Mouse (Mus musculus) left cerebral cortex, postnatal 25 days (tissue): Measurements from ENCODE around the gene Gm17581. TPM values are rescaled to one million over a fixed set of nuclear protein-coding genes. Genes with fewer than 3 reads are reported as not detected.
"Not testable (repeated sequence)": the region's sequence is repeated elsewhere in the genome, so short reads cannot be mapped to it uniquely, and the experiment has no call there.

Experiments
- DNase-seq, 2 experiments: peaks; one replicate each; pipeline ENCODE4 v3.0.0; 2022; ENCODE audit warnings: low spot score in 2 of 2, mixed read lengths in 1 of 2
- intact Hi-C: fragments of 180-260 bp; cut with DNase I; formaldehyde crosslinking; loops from one replicate; pipeline ENCODE4 v1.15.1; 2025
- total RNA-seq, 2 experiments: library from RNA; stranded (reverse); gene quantifications; 2 replicates each; pipeline ENCODE4 v1.2.3; 2021

Gm17581 gene
- total RNA-seq, 2 experiments from 2014 or later, result not detected

DNA sequence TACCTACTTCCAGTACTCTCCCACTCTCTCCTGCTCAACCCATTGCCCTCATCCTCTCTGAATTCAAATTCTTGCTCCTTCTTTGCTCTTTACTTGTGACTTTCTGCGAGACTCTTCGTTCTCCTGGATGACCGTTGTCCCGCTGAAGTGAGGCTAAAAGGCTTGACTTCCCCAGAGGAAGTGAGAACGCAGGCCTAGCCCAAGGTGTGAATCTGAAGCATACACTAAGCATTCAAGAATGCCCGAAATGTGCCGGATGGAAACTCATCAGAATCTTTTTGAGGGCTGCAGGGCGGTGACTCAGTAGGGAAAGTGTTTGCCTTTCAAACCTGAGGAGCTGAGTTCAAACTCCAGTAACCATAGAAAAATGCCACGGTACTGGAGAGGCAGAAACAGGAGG, 7.7 kb upstream of the Gm17581 start:
- intact Hi-C loops, result no loop called here
- no peak for DNase-seq

DNA sequence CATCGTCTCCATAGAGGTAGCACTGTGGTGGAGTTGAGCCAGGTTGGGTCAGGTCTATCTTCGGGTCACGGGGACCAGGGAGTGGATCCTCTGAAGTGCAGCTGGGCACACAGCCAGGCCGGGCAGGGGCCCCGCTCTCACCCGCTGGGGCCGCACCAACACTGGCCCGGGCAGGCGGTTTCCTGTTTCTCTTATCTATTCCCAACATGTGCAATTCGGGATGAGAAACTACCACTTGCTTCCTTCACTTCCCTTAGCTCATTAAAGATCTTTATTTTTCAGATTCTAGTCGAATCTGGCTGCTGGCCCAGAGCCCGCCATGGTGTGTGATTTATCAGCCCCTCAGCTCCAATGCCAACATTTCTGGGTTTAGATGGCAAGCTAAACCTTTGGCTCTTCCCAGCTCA, 7.3 kb upstream of the Gm17581 start:
- intact Hi-C loops, result no loop called here
- no peak for DNase-seq

DNA sequence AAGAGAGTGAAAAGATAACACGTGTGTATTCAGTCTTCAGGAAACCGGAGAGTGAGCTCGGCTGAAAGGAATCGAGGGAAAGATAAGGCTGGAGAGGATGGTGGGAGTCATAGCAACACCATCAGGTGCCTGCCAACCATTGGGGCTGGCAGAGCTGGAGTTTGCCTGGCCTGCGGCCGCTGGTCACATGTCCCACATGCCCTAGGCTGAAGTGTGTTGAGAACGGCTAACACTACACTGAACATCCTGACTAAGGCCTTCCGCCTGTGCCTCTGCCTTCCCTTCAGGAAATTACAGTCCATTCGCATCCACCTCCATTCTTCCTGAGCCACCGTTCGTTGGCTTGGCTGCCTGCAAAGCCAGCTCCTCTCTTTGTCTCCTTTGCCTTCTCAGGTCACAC, 6.5 kb upstream of the Gm17581 start:
- intact Hi-C loops, result no loop called here

DNA sequence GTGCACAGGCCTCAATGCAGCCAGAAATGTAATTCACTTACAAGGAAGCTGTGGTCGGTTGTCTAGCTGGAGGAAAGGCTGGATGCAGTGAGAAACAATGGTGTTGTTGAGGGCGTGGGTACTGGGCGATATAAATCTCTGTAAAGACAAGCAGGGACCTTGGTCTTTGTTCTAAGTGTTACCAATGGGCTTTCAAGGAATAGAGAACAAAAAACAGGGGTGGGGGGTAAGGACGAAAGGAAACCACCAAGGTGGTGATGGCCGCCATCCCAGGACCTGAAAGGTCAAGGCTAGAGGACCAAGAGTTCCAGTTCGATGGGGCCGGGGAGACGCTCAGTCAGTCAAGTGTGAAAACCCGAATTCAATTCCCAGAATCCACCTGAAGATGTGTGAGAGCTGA, 2.1 kb upstream of the Gm17581 start:
- intact Hi-C loops, result no loop called here
- no peak for DNase-seq

More for the DNA sequence above, 6.5 kb upstream of the Gm17581 start:
- DNase-seq, result no peak

DNA sequence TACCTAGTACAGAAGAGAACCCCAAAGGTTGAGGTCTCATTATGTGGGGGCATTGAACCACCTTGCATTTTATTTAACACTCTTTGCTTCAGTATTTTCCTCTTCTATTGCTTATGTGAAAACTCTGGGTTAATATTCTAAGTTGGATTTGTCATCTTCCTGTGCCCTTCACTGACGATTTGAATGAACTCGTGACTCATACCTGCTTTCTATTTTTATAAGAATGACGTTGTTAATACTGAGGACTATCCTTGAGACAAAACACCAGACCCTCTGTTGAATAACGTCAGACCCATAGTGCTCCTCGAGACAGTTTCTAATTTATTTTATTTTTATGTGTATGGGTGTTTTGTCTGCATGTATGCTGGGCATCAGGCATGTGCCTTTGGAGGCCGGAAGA, 1.3 kb upstream of the Gm17581 start:
- intact Hi-C loops, result no loop called here
- no peak for DNase-seq

DNA sequence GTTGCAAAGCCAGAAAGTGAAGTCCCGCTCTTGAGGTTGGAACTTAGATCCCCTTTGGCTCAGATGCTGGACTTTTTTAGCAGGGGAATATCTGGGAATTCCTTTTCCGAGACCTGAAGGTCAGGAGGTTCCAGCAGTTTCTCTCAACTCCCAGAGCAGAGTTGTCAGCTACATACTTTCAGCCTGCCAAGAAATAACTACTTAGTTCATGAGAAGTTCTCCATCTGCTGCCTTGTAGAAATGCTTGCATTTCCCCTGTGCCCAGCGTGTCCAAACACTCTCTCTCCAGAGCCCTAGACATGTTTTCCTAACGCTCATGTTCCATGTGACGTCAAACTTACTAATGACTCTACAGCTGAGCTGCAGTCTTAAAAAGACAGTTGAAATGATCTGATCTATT, 586 bp downstream of the Gm17581 start:
- DNase-seq, result no peak
- intact Hi-C loops, result no loop called here

DNA sequence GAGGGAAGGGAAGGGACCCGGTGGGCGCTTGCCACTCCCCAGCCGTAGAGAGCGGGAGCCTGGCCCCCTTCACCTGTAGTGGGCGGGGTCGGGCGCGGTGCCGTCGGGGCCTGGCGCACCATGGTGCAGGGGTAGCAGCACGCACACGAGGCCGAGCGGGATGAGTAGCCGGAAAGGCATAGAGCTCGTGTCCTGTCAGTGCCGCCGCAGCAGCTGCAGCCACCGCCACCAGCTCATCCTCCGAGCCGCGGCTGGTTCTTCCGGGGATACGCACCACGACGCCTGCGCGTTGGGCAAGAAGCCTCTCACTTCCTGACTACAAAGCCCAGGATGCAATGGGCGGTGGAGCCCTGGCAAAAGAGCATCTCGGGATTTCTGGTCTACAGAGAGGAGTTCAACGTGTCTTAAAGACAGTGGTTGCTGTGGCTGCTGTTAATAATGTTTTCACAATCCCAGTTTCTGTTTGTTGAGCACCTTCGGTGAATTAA, 6.5 kb downstream of the Gm17581 start, which contains the start of gene Edem2:
Edem2 (minus strand) TSS at position 318 of the 488 bp plus-strand sequence.
- intact Hi-C loops, result no loop called here
- DNase-seq, result peak; percentile 91 to 97

DNA sequence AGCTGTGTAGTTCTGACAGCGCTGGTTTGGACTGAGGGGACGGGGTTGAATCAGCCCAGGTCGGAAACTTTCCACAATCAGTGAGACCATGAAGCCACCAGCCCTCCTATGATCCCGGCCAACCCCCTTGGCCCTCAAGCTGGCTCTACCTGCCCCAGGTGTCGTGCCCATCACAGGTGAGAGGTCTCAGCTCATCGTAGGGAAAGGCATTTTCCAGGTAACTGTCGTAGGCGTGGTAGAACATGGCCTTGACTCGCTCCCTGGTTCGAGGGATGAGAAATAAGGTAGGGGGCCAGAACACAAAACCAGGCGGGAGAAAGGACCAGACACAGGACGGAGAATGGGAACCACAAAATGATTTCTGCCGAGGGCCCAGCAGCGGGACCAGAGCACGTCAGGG, 6.9 kb downstream of the Gm17581 start:
- intact Hi-C loops, result no loop called here
- no peak for DNase-seq

DNA sequence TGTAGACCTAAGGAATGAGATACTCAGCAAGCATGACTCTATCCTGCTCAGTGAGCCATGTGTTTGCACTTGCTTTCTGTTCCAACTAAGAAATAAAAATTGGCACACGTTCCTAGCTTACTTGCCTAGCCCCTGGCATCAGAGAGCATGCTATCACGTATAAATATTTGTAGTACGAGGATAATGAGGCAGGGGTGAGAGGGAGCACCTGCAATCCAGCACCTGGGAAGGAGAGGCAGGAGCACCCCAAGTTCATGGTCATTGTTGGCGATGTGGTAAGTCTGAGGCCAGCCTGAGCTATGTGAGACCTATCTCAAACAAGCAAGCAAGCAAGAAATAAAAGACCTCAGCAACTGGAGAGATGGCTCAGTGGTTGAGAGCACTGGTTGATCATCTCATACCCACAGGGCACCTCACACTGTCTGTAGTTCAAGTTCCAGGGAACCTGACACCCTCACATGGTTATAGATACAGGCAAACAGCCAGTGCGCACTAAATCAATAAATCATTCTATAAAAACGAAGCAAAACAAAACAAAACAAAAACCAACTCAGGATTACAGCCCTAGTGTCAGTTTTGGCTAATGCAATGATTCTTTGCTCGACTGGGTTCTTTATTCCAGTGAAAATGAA, 7.8 kb downstream of the Gm17581 start:
- intact Hi-C loops, result no loop called here
- DNase-seq, result no peak

DNA sequence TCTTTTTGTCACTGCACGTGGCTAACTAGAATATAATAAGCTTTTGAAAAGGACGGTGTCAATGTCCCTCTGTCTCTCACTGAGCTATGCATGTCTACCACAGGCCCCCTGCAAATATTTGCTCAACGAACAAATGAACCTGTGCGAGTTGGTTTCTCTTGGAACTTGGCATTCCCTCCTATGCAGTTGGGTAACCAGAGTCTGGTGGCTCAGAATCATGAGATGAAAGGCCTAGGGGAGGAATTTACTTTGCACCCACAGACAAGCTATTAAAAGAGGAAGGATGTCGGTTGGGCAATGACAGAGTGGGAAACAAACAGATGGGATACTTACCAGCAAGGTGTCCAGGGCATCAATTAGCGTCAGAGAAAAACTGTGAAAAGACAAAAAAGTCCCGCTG, 9.4 kb downstream of the Gm17581 start:
- DNase-seq, result no peak
- intact Hi-C loops, result no loop called here

DNA sequence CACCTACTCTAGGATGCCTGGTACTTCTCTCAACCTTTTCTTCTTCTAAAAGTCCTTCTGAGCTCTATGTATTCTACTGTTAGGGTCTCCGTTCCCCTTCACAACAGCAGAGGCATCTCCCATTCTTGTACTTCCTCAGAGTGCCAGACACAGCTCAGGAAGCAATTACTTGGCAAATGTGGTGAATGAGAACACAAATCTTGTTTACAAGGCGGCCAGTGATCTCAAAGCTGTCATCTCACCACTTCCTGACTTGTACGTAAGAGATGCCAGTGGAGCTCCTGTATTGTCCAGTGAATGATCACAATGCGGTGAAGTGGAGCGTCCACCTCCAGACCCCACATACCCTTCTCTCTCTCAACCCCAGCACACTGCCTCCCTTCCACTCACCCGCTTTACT, 11.1 kb downstream of the Gm17581 start:
- intact Hi-C loops, result no loop called here
- no peak for DNase-seq

DNA sequence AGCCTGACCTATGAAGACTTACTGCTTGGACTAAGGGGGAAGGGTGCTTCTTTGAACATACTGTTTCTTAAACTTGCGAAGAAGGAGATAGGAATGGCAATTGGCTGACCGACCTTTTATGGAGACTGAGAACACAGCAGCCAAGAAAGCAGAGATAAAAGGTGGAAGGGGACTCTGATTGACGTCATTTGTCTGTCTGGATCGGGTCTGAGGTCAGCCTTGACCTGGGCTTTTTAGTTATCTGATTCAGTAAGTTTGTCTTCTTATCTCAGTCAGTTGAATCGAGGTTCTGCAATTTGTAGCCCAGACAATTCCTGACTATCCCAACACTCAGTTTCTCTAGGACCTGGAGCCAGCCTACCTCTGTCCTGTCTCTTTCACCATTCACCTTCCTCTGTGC, 11.6 kb downstream of the Gm17581 start:
- intact Hi-C loops, result no loop called here
- DNase-seq, result no peak

DNA sequence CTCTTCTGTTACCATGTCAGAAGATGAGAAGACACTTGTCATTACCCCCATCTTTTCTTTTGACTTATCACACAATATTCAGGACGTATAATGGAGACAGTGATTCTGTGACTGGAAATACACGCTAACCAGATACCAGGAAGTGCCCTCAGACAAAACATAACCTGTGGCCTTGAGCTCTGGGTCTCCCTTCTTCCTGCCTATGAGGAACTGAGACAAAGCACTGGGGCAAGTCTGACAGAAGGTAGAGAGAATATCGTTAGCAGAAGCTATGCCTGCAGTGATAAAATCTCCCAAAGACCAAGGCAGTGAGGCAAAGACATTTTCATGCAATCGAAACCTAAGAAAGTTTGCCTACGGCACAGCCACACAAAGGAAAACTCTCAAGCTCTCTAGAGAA, 15.1 kb downstream of the Gm17581 start:
- DNase-seq, result no peak
- intact Hi-C loops, result no loop called here

DNA sequence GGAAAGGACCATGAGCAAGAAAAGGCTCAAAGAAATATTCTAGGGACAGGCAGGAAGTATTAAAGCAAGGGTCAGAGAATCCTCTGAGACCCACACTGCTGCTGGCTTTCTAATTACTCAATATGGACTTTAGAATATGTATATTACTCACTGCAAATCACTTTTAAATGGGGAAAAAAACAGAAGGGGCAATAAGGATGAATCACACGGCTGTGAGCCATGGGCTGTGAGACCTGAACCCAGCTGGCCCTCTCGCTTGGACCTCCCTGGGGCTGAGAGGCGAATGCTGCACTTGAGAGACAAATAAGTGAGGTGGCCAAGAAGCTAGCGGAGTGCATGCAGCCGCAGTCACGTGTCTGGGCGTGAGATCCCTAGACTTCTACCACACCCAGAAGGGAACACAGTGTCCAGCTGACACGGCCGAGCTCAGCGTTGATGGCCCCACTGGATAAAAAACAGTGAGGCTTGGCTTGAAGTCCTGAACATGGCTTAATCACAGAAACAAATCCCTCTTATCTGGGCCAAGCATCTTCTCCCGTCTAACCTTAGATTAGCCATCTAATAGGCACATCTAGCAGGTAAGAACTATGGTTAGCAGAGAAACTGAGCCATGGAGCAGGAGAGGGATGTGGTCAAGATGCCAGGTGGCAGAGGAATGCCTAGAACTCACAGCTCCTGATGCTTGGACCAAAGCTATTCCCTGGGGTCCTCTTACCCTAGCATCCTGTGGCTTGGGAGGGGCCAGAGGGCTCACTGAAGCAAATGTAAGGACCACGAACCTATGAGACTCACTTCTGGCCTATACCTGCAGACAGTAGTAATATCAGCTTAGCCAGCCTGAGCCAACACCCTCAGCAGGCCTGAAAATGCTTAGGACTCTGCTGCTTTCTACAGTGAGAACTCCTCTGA, 18.3 kb downstream of the Gm17581 start:
- no peak for DNase-seq
- intact Hi-C loops, result no loop called here

DNA sequence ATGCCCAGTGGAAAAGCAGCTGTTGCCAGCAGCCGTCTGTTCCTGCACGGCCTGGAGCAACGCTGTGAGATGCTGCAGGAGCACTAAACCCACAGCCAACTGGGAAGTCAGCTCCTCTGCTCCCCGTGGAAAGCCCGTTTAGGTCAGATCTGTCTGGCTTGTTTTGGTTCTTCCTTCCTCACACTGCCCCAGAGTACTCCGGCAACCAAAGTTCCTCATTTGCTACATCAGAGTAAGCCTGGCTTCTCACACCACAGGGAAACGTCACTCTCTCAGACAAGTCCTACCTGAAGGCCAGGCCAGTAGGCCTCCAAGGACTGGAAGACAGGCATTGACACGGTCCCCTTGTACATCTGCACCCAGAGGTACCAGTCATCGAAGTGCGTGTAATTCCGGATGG, 25.1 kb downstream of the Gm17581 start:
- intact Hi-C loops, result no loop called here

DNA sequence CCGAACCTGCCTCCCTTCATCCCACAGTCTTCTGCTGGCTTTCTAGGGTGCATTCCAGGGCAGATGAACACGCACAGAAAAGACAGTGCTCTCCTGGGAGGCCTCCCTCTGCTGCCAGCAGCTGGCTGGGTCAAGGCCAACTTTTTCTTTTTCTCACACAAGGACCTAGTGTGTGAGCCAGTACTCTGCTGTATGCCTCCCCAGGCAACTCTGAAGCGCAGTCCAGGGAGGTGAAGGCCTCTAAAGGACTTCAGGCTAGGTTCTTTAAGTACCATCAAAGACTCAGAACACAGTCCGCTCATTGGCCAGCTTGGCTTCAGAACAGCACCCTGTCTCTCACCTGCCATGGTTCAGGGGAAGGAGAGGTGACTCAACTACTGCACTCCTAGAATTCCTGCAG, 28.4 kb downstream of the Gm17581 start:
- peak in 1 of 2 experiments; percentile 45 for DNase-seq
- intact Hi-C loops, result no loop called here

More for the DNA sequence above, 25.1 kb downstream of the Gm17581 start:
- no peak for DNase-seq

DNA sequence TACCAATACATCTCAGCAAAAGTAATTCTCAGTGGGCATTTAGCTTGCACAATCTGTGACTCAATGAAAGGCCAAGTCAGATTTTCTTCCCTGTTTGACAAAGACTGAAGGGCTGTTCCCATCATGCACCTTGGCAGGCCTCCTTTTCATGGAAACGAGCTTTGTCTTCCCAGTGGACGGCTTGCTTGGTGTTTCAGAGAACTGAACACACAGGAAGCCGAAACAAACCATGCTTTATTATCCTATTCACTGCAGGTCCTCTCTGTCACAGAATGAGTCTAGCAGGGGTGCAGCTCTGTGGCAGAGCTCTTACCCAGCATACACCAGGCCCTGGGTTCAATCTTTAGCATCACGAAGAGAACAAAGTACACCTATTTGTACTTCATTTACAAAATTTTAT, 32.0 kb downstream of the Gm17581 start:
- intact Hi-C loops, result no loop called here
- no peak for DNase-seq

DNA sequence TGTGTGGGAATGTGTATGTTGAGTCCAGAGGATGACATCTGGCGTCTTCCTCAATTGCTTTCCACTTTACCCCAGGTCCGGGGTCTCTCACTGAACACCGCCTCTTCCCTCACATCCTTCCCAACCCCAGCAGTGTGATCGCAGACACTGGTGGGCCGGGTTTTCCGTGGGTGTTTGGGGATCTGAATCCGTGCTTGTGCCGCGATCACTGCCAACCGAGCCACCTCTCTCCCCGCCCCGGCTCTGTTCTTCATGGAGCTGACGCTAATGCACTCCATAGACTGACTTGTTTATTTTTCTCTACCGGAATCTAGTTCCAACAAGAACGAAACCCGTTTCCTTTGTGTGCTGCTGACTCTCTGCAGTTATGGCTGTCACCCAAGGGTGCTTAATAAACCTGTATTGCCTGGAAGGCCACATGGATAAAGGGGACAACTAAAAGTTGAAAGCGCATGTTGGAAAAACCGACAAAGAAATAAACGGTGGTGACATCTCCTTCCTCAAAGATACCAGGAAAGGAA, 34.2 kb downstream of the Gm17581 start:
- DNase-seq, result peak in 1 of 2 experiments; percentile 26

DNA sequence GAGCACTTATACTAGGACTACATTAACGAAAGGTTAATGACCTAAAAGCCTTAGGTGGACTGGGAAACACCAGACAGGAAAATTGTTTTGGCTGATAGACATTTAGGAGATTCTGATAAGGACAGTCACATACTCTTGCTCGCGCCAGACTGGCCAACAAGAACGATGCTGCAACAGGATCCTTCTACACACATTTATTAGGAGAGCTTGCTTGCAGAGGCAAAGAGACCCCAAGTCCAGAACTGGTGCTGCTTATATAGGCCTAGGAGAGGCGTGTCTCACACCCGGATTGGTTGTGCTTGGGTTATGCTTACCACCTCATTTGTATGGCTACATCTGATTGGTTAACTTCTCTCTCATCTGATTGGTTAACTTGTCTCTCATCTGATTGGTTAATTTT, 37.2 kb downstream of the Gm17581 start:
- DNase-seq, result not testable (repeated sequence)
- intact Hi-C loops, result loop anchor here (5.0 kb wide), 1 partner anchor 114 kb away; no protein-coding TSS in a partner anchor

More for the DNA sequence above, 34.2 kb downstream of the Gm17581 start:
- intact Hi-C loops, result no loop called here

DNA sequence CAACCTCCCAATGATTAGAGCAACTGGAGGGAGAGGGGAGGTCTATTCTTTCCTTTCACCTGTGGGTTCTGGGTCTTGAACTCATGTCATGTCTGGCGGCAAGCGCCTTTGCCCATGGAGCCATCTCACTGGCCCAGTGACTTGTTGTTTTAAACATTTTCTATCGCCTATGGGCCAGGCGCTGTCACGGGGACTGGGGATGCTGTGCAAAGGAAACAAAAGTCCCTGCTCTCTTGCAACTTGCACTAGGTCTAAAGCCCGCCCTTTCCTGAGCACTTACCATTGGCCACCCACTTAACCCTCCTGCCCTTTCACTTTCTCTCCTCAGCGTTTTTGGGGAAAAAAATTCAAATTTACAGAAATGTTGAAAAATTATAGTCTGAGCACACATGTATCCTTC, 38.8 kb downstream of the Gm17581 start:
- no peak for DNase-seq
- intact Hi-C loops, result loop anchor here (1.0 to 5.0 kb wide), 2 partner anchors 67 to 115 kb away; no protein-coding TSS in a partner anchor
